Mouse (Mus musculus) left cerebral cortex, adult 11 months (tissue): Measurements from ENCODE around the gene Tmem240.
"Not testable (repeated sequence)": the region's sequence is repeated elsewhere in the genome, so short reads cannot be mapped to it uniquely, and the experiment has no call there.

Experiments
- DNase-seq: peaks from one replicate; pipeline ENCODE4 v3.0.0; 2022; ENCODE audit warnings: low spot score

Gene Tmem240

DNA sequence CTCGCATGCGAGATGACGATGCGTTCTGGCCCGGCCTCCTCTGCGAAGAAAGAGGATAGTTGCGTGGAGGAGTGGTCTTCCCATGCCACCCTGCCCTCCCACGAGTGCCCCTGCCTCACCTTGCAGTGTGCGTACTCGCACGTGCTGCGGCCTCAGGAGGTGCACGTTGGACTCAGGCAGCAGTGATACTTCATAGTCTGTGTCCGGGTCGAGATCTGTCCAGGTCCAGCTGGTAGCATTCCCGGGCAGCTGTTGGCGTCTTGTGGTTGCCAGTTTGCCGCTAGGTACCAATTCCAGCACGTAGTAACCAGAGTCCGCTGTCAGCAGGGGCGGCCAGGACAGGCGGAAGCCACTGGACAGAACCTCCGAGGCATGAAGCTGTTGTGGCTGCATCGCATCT, 36.0 kb downstream of the Tmem240 start:
- DNase-seq: no peak

DNA sequence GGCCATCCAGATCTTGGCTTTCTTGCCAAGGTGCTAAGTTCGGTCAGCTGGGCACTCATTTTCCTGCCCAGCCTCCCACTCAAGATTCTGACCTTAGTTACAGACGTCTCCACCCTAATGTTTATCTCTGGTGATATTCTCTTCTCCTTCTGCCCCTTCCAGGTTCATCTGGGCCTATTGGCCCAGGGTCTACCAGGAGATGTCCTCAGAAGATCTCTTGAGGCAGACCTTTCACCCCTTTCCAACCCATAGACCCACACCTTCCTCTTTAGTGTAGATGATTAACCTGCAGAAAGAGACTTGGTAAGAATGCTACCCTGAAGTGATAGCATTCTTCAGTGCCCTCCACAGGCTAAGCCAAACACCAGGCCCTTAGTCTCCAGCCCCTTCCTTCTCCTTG, 37.1 kb downstream of the Tmem240 start:
- DNase-seq: no peak

DNA sequence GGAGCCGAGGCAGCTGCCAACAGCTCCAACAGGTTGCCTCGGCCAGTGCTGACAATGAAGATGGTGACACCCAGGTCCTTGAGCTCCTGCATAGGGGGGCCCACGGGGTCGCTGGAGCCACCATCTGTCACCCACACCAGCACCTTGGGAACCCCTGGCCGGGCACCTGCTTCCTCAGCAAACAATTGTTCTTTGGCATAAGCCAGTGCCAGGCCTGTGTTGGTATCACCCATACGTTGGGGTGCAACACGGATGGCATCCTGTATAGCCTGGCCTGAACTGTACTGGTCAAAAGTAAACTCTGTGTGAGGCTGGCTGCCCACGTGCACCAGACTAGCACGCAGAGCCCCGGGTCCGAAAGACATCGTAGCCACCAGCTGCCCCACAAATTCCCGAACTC, 38.2 kb downstream of the Tmem240 start:
- no peak for DNase-seq

DNA sequence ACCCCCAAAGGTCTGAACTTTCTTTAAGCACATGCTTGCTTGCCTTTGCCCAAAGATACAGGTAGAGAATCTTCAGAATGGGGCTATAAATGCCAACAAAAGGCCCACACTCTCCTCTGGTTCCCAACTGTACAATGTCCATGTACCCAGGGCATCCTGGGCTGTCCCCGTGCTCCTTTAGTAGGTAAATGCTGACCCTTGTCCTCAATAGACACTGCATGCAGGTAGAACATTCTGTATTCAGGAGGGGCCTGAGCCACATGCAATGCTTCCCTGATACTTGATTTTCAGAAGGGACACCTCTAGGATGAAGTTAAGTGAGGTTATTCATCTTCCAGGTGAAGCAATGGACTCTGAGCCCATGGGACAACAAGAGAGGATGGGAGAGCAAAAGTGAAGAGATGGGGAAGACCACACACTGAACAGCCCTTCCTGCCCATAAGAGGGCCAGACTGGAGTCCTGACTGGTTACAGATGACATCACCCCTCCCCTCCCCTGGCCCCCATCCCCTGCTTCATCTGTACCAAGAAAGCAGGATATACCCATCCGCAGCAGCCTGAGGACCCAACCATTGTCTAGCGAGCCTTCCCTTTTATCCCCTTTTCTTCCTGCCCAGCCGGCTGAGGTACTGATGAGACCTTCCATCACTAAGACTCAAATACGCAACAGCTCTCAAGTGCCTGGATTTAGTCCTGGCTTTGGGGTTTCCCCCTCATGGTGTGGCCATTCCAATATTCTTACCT, 38.9 kb downstream of the Tmem240 start:
- no peak for DNase-seq

DNA sequence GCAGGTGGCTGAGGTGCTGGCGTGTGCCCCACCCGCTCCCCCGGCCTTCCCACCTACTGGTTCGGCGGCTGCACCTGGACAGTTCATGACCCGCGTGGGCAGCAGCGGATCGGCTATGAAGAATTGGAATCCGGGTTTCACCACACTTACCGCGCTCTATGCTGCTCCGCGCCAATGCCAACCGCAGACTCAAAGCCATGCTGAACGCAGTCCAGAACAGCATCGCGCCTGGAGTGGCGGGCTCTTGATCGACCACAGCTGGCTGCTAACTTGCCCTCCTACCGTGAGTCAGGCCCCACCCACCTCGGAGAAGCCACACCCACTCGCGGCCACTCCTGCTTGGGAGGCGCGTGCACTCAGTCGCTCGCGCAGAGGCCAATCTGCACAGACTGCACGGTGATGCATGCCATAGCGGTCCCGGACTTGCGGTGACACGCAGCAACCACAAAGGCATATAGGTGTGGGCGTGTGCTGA, 39.7 kb downstream of the Tmem240 start, which contains the start of gene Vwa1:
TSS of gene Vwa1 (minus strand) at position 419 of the 475 bp plus-strand sequence.
- DNase-seq: peak; percentile 76

DNA sequence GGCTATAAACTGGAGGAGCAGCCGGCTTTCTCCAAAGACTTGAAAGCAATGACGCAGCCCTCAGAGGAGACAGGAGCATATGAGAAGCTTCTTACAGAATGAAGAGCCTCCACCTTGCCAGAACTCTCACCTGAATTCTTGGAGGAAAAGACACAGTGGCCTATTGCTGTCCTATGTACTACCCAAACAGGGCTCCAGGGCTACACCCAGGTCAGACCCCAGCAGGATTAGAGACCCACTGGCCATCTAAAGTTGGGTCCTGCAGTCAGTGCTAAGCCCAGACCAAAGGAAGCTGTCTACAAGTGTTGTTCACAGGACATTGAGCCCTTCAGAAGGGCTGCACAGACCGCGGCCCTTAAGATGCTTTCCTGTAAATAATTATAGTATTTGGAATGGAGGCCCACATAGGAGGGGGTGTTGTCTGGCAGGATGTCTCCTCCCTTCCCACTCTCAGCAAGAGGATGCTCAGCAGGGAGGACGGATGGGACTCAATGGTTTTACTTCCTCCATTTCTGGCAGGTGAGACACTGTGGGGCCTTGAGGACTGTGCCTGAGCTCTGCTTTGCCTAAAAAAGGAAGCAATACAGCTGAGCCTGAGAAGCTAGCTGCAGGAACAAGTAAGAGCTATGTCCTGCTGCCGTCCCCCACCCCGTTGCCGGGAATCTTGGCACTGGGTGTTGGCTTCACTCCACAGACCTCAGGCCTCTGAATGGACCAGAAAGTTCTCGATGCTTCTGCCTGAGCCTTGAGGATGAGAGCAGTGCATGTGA, 40.6 kb downstream of the Tmem240 start:
- no peak for DNase-seq

DNA sequence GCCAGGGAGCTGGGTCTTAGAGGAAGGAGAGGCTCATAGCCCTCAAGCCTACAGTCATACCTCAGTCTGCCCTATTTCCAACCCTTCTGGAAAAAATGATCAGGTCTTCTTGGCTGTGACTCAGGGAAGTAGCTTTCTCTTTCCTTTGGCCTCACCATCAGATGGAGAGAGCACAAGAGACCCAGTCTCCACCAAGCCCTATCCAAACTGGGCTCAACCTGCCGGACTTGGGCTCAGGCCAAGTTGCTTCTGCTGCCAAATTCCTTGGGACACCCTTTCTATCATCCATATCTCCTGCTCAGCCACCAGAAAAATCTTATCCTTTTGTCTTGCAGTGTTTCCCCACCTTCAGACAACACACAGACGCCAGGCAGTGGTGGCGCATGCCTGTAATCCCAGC, 41.3 kb downstream of the Tmem240 start:
- no peak for DNase-seq

DNA sequence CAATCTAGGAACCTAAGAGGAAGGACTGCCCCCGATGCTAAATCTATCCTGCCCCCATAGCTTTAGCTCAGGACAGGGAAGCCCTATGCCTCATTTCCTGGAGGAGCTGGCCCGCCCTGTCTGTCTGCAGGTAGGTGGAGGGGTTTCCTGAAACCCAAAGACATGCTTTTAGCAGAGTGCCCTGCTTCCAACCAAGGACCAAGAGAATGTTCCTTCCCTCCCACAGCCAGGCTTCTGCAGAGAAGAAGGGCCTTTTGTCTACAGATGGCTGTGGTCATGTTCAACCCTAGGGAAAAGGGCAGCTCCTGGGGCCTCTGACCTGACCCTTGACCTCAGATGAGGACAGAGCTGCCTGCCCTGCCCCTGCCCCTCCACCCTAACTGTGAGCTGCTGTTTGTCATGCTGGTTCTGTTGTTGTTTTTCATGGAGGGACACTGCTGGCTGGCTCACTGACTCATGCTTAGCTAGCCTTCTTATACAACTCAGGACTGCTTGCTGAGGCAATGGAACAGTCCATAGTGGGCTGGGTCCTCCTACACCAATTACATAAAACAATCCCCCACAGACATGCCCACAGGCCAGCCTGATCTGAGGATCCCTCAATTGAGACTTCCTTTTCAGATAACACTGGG, 42.2 kb downstream of the Tmem240 start:
- DNase-seq: no peak

DNA sequence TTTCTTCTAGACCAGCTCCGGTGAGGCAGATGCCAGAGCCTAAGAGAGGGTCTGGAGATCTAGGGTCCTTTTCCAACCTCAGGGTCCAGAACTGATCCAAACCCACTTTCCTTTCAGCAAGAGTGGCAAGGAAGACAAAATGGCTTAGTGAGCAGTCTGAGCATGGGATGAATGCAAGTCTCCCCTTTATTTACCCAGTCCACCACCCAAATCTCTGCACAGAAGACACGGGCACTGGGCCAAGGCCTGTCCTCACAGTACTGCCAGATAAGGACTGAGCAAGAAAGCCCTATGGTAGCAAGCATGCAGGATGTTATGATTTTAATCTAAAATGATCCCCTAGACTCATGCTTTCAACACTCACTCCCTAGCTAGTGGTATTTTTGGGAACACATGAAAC, 43.2 kb downstream of the Tmem240 start:
- no peak for DNase-seq

DNA sequence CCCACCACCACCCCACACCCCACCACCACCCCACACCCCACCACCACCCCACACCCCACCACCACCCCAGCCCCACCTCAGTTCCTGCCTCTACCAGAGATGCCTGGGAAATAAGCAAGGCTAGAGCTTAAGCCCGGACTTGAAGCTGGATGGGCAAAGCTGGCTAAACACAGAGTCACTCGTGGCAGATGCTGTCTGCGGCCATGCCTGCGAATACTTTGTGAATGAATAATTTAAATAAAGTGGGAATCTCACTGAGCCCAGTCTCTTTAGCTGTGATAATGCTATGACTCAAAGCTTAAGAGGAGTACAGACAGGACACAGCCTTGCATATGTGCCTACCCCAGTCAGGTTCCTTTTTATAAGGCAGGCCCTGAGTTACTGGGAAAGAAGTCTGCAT, 44.9 kb downstream of the Tmem240 start:
- DNase-seq: no peak

DNA sequence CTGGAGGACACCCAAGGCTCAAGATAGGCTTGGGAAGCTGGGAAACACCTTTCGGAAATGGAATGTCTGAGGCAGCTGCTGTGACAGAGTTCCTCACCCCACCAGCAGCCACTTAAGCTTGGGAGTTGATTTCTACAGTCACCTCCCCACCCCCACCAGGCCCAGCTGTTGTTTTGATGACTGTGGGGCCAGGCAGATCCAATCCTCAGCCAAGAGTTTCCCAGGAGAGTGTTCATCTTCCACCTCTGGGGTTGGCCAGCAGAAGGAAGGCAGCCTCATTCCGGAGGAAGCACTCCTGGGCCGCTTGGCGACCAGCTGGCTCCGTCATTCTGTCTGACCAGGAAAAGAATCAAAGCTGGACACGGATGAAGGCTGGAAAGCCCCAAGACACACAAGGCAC, 46.3 kb downstream of the Tmem240 start:
- DNase-seq: no peak

DNA sequence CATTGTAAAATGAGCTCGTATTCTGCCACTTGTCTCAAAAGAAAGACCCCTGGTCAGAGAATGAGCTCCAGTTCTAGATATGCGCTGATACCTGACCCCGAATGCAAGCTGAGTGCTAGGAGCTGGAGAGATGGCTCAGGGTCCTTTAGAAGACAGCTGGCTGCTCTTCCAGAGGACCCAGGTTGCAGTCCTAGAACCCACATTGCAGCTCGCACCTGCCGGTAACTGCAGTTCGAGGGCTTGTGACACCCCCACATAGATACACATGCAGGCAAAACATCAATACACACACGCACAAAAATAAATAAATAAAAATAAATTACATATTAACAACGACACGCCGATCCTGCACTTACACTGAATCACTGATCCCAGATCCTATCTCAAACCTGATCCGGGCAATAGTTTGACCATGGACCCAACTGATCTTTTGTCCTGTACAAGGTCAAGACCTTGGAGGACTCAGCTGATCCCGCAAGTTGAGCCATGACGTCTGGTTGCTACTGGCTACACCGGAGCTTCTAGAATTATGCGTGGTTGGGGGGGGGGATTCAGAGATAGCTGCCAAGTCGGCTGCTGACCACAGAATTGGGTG, 49.0 kb downstream of the Tmem240 start:
- no peak for DNase-seq

DNA sequence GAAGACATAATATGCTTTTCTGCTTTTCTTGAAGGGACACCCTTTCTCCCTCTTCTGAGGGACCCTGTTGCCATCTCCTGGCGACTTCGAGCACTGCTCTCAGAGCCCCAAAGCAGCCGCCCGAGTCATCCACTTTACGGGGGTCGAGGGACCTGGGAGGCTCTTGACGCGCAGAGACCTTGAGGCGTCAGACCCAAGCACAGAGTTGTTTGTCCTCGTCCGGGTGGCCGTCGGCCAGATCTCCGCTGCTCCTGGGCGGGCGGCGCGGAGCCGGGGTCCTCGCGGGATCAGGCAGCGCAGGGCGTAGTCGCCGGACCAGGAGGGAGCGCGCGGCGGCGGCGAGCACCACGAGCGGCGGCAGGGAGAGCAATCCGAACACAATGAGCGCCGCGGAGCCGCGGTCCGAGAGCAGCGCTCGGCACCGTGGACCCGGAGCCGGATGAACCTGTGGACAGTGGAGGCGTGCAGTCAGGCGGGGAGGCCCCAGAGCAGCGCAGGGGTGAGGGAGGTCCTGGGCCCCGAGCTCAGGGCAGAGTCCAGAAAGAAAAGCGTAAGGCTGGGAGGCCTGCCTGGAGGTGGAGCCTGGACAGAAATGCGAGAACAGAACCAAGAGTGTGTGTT, 49.6 kb downstream of the Tmem240 start:
- no peak for DNase-seq

DNA sequence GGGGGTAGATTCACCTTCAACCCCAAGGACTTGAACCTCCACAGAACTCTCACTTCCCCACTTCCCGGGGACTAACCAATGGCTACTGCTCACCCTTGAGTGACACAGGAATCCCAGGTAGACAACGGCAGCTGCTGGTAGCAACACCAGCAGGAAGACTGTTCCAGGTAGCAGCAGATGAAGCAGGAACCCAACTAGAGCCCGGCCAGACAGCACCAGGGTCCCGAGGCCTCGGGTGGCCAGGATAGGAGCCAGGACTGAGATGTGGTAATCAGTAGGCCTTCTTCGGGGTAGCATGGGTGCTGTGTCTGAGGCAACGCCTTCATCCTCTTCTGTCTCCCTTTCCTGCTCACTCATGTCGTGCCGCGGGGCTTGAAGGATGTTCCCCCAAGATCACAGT, 50.6 kb downstream of the Tmem240 start:
- no peak for DNase-seq

DNA sequence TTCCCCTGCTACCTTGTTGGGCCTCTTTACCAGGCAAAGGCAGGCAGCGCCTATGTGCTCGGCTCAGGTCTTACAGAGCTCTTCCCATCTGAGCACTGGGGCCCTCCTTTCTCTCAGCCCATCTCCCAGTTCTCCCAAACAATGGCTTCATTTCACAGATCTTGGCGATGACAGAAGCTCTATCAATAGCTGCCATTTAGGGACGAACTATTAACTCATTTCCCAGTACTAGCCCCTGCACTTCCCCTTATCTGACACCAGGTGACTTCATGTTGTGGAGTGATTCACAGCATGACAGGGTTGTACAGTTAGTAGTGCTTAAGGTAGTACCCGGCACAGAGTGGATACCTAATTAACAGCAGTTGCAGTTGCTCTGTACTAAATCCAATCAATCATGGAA, 51.2 kb downstream of the Tmem240 start, which contains the start of gene Tmem88b:
TSS of gene Tmem88b (minus strand) at position 56 of the 400 bp plus-strand sequence.
- DNase-seq: no peak

DNA sequence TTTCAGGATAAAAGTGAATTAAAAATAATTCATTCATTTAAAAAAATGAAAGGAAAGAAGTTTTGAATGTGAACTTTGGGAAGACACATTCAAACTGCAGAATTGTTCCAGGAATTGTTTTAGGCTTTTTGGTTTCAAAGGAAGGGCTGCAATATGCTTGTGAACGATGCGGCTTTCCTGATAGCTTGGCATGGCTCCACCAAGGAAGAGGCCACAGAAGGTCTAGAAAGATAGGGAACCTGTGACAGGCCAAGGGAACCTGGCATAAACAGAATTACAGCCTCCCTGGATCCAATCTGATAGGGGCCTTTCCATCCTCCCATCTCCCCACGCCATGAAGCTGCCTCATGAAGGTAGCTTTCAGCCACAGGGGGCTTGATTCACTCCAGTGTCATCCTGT, 53.7 kb downstream of the Tmem240 start:
- no peak for DNase-seq

DNA sequence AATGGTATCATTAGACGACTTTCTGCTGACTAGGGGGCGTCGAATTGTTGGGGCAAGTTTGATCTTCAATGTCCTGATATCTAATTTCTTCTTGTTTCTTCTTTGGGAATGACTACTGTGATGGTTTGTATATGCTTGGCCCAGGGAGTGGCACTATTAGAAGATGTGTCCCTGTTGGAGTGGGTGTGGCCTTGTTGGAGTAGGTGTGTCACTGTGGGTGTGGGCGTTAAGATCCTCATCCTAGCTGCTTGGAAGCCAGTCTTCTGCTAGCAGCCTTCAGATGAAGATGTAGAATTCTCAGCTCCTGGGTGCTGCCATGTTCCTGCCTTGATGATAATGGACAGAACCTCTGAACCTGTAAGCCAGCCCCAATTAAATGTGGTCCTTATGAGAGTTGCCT, 54.2 kb downstream of the Tmem240 start:
- not testable (repeated sequence) for DNase-seq

DNA sequence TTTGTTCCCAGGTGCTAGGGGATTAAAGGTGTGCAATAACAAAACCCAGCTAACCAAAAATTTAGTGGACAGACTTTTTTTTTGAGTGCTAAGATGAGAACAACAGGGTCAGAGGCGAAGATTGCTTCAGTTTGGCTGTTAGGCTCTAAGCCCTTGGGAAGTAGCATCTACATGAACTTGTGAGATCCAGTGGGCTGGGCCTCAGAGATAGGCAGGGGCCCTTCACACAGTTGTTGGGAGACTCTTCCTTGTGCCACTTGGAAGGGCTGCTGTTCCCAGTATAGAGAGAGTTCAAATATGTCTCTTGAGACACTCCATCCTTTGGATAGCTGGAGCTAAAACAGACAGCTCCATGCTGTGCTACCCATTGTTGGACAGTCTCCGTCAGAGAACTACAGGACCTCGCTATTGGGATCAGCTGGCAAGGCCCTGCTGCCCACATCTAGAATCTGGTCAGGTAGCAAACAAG, 55.5 kb downstream of the Tmem240 start, which contains the start of gene Ankrd65:
TSS of gene Ankrd65 (plus strand) at position 419 of the 469 bp plus-strand sequence.
- DNase-seq: no peak
